Comparison of ENCODE assay signal across 15 mouse cellular contexts in genomic region chr10:66948329-66948728, GRCm38 (mm10).
"Had no signal": no experiment of that assay in that cellular context is flagged by ENCODE, and none has a peak within 500 bp of the region (broad histone marks: within the 10 kb centered on the region; RNA-seq: fewer than 3 reads in every experiment).

No protein-coding gene starts in this region.

- H3K9me3 ChIP-seq: neural tube, embryonic 15.5 days; stomach, embryonic 15.5 days had no signal

- H3K4me1 ChIP-seq: neural tube, embryonic 15.5 days; stomach, embryonic 15.5 days had no signal

- DNase-seq: retina, postnatal 1 day; right cerebral cortex, adult 18-20 months; right cerebral cortex, postnatal 14 days; right cerebral cortex, postnatal 25 days; right cerebral cortex, postnatal 4 days; spleen, adult 18-20 months; thymus, adult 18-20 months; thymus, adult 2 months; thymus, postnatal 14 days; thymus, postnatal 25 days; thymus, postnatal 36 days; thymus, postnatal 4 days had no signal

- H3K4me3 ChIP-seq: neural tube, embryonic 15.5 days; stomach, embryonic 15.5 days had no signal

- H3K4me2 ChIP-seq: neural tube, embryonic 15.5 days; stomach, embryonic 15.5 days had no signal

- H3K27ac ChIP-seq: neural tube, embryonic 15.5 days; stomach, embryonic 15.5 days; stomach, postnatal 0 days had no signal

- H3K36me3 ChIP-seq: neural tube, embryonic 15.5 days; stomach, embryonic 15.5 days had no signal

- H3K9ac ChIP-seq: neural tube, embryonic 15.5 days; stomach, embryonic 15.5 days had no signal

- H3K27me3 ChIP-seq: neural tube, embryonic 15.5 days; stomach, embryonic 15.5 days had no signal
